Mouse (Mus musculus): Measurements from ENCODE around the gene Naa20.

DNA sequence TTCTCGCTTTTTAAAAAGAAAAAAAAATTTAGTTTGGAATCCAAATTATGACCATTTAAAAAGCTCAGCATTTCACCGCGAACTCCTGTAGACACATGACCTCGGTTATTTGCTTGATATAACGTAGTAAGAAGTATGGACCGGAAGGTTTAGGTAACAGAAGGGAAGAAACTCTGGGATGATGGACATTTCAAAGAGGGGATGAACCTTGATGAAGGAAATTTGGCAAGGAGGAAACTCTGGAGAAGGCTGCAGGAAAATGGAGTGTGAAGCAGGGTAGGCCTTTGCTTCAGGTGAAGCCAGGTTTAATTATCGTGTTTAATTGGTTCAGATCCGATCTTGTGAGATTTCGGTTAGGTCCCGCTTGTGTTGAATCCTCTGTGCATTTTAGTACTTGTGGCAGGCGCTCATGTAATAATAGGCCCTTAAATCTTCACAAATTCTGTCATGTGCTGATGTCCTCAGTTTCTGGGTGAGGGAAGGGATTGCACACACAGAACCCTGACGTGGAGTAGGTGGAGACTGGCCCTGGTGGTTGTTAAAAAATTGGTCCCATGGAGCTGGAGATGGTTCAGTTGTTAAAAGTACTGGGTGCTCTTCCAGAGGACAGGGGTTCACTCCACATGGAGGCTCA, 2.2 kb downstream of the Naa20 start:
- TF ChIP-seq SRF (IDR thresholded peaks at IDR 0.05; ENCODE audit: control insufficient read depth, insufficient read length, low read depth): no peak
- no peak for TF ChIP-seq MAX (IDR thresholded peaks at IDR 0.05; ENCODE audit: low read depth)
